Mouse (Mus musculus): ENCODE measurements at regions not wholly inside any gene's neighbourhood (a gene's known extent, or its start where the extent isn't known, plus 50 kb on each side); places are given as distances from the start of the nearest gene placed in this dataset.
A peak's percentile ranks its signal among the peaks of the same experiment; 100 is the strongest.

- peak; percentile 2 for DNase-seq (ENCODE audit: low read depth, low spot score)
Observed at GRCm38 (mm10) chrX:49947678-49948077, 56.4 kb upstream of the Olfr1322 start.
